Mouse (Mus musculus) embryonic fibroblast, embryonic 13.5 days (primary cell): ENCODE data around the gene Glud1.

ENCODE experiments used
- CTCF ChIP-seq: IDR thresholded peaks from 2 replicates; pipeline ENCODE4 v1.5.1; 2011; ENCODE audit warnings: mild to moderate bottlenecking, control low read depth, low read length, moderate library complexity, borderline replicate concordance; ENCODE audit not compliant: insufficient read depth
- POLR2A ChIP-seq: IDR thresholded peaks from 2 replicates; pipeline ENCODE4 v1.6.1; 2011; ENCODE audit warnings: low read depth, mild to moderate bottlenecking, control low read depth, low read length, moderate library complexity

DNA sequence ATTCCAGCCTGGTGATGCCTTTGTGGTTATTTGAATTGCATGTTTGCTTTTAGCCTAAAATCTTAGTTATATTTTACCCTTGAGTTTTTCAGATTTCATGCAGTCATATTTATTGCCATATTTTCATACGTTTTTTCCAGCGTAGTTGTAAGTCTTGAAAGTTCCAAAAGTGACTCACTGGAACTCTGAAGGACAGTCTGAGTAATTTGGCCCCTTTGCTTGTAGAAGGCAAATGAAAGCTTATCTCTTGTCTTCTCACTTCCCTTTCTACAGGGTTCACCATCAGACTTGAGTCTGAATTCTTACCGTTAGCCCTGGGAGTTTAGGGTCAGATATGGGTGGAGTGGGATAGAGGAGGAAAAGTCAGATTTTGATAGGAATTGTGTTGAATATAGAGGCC, 16.1 kb downstream of the Glud1 start:
- TF ChIP-seq POLR2A (no peak), CTCF (no peak)
